Mouse (Mus musculus) megakaryocyte, embryonic 14.5 days (primary cell): ENCODE data around the gene Rsad1.

Source experiments
- FLI1 ChIP-seq: IDR thresholded peaks from 2 replicates; pipeline ENCODE4 v1.6.1; 2012; ENCODE audit warnings: low read length, inconsistent platforms, mixed read lengths
- GATA1 ChIP-seq: IDR thresholded peaks from 3 replicates; pipeline ENCODE4 v1.6.1; 2012; ENCODE audit warnings: mixed read lengths, low read length, inconsistent platforms, borderline replicate concordance

GRCm38 (mm10) chr11:94575036-94575435, 26.0 kb upstream of the Rsad1 start:
- TF ChIP-seq GATA1 (no peak), FLI1 (no peak)
